Mouse (Mus musculus) embryo, embryonic 11 days (tissue): ENCODE measurements around the gene Rcbtb2.

Experiments
- DNase-seq: peaks from one replicate; pipeline ENCODE4 v3.0.0-alpha.2; 2015

Rcbtb2 gene

DNA sequence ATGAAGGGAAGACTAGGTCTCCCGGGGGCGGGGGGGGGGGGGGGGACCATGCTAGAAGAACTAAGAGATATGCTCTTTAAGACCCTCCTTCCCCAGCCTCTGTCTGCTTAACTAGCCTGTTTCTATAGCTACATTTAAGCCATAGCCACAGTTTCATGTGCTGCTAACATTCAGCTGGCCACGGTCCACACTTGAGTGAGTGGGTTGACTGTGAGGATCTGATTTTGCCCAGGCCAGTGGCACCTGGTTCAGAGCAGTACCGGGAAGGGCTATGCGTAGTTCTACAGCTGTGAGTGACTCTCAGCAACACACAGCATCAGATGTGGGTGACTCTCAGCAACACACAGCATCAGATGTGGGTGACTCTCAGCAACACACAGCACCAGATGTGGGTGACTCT is 38.5 kb downstream of the Rcbtb2 start:
- DNase-seq: no peak

DNA sequence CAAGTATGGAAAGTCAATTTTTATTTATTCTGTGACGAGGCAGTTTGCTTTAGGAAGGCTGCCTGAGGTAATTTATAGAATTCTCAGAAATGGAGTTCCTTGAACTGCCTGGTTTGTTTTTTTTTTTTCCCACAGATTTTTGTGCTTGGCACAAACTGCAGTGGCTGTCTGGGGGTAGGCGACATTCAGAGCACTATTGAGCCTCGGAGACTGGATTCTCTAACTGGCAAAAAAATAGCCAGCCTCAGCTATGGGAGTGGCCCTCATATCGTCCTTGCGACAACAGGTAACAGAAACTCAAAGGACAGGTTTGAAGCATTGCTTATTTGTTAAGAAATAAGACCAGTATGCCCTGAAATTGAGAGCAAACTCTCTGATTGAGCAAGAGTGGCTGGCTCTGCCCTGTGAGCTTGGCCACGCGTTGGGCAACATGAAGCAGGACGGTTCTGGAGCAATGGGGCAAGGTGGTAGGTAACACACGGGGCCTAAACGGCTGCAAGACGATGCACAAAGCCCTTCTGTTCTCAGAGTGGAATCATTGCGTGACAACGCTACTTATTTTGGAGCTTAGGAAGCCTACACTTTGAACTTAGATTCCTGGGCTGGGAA is 39.5 kb downstream of the Rcbtb2 start:
- no peak for DNase-seq

DNA sequence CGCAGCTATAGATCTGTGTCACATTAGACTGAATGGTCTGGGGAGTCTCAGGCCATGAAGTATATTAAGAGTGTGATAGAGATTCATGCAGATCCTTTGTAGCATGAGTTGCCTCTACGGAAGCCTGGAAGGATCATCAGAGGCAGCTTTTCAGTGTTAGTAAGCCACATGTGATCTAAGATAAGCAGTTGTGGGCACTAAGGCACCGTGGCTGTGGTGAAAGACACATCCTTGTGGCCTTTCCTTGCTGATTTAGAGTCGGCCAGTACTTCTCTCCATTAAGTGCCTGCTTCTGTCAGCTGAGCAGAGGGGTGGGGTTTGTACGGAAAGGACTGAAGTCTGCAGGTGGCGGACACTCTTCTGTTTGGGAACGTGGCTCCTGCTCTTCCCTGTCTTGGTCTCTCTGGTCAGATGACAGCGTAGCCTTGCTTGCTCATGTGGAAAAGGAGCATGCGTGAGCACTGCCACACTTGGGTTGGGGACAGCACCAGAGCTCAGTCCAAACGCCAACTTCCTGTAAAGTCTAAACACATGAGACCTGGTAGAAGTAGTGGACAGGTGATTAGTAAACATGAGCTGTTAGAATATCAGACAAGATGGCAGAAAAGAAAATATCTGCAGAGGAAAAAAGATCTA is 40.6 kb downstream of the Rcbtb2 start:
- no peak for DNase-seq

DNA sequence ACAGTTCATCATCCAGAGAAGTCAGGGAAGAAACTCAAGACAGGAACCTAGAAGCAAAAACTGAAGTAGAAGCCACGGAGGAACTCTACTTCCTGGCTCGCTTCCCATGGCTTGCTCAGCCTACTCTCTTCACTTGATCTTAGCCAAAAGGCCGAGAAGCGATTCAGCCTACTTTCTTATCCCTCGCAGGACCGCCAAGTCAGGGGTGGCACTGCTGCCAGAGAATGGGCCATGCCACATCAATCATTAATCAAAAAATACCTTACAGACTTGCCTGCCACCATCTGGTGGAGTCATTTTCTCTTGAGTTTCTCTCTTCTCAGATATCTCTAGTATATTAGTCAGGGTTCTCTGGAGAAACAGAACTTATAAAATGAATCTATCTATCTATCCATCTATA is 42.3 kb downstream of the Rcbtb2 start:
- no peak for DNase-seq

DNA sequence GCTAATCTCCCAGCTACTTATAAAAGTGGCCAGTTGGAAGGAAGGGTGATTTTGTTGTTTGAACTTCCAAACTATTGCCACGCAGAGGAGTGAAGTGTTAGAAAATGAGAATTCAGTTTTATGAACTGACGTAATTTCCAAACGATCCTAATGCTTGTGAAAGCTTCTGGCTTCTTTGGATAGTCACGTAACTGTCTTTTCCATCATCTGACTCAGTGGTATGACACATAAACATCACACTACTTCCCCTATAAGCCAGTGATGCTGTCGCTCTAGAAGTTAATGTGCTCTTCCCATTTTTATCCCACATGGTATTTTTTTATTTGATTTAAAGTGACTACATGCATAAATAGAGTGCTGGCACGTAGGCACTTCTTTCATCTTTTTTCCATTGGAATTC is 45.8 kb downstream of the Rcbtb2 start:
- DNase-seq: no peak

DNA sequence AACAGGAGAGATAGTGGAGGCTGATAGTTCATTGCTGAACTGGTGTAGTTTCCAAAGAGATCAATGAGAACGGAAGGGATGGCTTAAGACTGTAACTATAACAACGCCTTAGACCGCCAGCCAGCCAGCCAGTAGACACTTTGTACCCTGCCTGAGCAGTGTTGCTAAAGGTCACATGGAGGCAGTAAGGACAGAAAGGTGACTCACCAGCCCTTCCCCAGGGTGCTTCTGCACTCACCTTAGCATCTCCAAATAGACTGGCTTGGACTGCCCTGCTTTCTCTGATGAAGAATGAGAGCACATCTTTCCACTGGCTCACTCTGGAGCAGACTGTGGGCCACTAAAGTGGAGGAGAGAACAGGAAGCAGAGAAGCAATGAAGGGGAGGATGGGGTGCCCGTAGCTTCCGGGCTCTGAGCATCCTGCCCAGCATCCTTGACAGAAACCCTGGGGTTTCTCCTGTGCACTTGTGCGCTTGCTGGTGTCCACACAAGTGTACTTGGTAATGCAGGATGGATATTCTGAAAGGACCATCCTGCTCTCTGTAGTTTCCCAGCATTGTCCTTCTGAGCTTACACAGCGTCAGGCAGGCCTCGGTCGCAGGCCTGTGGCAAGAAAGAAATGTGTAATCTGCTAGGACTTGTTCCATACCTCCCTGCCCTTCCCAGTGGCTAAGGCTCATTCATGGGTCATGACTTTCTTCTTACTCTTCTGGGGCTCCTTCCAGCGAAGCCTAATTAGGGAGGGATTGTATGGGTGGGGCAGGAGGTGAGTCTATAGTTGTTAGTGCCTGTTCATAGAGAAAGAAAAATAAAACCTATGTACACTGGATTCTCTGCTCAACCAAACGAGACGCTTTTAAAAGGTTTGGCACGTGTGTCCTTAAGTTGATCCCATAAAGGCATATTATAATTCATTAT is 47.3 kb downstream of the Rcbtb2 start:
- no peak for DNase-seq

DNA sequence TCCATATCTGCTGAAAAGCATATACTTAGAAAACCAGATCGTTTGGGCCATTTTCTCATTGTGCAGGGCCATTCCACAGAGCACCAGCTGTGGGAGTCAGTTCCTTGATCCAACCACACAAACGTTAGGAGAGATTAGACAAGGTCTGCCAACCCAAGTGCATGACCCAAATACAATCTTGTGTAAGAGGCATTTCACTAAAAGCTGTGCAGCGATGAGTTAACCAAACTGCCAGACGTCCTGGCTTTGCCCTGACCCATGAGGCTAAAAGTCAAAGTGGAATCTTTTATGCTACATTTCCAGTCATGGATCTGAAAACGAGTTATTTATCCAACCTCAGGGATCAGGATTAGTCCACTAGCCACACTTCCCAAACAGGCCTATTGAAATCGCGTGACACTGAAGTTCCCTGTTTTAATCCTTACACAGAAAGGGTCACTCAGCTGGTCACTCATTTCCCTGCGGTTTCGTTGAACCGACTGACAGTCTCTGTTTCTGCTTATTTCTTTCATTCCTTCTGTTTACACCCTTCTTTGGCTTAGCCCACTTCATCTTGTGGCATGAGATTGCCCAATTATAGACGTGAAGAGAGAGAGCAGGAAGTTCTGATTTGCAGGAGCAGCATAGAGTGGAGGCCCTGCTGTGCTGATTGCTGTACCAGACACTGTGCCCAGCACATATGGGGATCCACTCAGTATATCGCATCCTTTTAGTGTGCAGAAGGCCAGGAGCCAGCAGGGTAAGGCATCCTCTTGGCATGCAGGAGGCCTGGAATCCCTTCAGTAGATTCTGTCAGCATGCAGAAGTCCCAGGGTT is 49.6 kb downstream of the Rcbtb2 start:
- DNase-seq: no peak

DNA sequence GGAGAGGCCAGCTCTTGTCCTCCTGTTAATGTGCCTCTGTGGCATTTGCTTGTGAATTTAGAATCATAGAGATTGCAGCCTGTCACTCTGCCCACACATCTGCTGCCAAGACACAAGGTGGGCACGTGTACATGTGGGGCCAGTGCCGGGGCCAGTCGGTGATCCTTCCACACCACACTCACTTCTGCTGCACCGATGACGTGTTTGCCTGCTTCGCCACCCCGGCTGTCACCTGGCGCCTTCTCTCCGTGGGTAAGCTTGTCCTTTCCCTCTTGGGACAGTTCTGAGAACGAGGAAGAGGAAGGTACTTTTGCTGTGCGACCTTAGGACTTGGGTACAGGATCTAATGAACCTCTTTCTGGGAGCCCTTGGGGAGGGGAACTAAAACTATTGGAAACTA is 50.8 kb downstream of the Rcbtb2 start:
- DNase-seq: no peak

DNA sequence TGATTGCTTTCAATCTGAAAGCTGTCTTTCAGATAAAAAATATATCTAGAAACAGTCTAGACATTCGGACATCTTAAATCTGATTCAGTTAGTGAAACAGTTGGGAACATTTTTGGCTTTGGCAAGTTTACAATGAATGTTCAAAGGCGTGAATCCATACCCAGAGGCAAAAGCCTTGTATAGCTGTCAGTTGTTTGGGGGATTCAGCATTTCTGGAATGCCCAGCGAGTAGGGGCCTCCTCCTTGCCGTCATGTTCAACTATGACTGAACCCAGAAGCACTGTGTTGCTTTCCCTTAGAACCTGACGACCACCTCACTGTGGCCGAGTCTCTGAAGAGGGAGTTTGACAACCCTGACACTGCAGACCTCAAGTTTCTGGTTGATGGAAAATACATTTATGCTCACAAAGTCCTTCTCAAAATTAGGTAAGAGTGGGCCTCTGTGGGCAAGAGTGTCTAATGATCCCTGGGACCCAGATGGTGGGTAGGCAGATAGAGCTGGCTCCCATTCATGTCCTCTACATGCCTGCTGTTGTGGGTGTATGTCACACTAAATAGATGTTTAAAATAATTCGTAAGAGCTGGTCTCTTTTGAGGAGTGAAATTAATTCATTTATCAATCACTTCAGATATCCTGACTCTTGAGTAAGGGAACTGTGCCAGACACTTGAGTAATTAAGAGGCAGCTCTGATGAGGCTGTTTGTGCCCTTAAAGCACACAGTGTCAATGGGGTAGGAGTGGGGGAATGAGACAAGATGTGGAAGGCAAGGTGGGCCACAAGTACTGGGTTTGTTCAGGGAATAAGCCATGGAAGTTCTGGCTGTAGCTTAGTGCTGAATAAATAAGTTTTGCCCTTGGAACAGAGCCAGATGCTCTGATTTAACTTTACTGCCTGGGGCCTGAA is 51.5 kb downstream of the Rcbtb2 start:
- DNase-seq: no peak

DNA sequence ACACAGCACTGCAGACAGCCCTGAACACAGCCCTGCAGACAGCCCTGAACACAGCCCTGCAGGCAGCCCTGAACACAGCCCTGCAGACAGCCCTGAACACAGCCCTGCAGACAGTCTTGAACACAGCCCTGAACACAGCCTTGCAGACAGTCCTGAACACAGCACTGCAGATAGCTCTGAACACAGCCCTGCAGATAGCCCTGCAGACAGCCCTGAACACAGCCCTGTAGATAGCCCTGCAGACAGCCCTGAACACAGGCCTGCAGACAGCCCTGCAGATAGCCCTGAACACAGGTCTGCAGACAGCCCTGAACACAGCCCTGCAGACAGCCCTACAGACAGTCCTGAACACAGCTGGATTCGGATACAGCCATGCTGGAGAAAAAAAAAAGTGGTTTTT is 52.2 kb downstream of the Rcbtb2 start:
- DNase-seq: no peak

DNA sequence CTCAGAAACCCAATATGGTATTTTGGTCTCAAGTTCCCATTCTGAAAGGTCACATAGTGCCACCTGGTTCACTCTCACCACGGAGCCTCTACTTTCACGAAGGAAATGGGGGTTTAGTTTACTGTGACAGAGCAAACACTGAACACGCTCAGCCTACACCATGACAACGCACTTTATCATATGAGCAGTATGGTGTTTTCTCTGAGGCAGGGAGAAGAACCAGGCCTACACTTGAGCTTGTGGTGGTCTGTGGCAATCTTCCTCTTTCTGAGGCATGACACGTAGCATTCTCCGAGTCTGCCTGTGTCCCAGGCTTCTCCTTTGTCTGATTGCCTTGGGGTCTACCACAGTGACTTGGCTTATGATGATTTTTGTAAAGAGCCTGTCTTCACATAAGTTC is 53.0 kb downstream of the Rcbtb2 start:
- DNase-seq: no peak

DNA sequence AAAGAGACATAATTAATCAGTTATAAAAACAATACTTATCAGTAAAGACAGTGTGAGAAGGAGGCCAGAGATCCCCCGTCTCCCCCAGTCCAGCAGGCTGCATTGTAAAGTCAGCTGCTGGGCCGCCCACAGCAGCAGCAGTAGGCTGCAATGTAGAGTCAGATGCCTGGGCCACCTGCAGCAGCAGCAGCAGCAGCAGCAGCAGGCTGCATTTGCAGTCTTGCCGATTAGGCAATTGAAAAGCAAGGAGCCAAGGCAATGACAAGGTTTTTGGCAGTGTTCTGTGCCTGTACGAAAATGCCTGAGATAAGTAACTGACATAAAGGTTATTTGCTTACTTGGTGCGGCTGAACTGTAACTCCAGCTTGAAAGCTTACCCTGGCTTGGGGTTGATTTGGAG is 53.4 kb downstream of the Rcbtb2 start:
- DNase-seq: no peak

DNA sequence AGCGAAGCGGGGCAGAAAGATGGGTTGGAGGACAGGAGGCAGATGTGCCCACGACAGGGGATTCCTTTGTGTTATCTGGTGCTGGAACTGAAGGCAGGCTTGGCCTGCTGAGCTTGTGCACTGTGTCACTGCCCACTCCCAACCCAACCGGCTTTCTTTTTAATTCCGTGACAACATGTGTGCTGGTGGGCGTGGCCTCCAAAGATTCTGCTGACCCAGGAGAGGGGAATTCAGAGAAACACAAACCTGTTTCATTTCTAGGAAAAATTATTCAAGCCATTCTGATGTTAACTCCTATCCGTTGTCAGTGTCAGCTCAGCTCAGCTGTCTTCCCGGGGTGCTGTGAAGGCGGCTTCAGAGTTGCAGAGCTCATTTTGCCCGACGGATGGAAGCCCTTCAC is 55.1 kb downstream of the Rcbtb2 start:
- DNase-seq: no peak

DNA sequence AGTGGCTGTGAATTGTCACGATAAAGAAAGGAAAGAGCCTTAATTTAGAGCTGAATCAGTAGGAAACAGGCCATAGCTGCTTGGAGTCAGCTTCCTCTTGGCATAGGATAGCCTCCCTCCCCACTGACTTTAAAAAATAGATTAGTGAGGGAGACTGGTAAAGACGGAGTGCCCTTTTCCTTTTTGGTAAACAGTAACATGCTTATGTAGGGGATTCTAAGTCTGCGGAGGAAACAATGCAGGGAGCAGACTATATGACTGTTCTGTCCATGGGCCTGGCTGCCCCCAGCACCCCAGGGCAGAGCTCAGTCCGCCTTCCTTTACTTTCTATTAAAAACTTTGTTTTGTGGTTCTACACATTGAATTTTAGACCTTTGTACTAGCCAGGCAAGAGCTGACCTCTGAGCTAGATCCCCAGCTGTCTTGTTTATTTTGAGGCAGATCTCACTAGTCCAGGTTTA is 56.4 kb downstream of the Rcbtb2 start:
- DNase-seq: no peak

DNA sequence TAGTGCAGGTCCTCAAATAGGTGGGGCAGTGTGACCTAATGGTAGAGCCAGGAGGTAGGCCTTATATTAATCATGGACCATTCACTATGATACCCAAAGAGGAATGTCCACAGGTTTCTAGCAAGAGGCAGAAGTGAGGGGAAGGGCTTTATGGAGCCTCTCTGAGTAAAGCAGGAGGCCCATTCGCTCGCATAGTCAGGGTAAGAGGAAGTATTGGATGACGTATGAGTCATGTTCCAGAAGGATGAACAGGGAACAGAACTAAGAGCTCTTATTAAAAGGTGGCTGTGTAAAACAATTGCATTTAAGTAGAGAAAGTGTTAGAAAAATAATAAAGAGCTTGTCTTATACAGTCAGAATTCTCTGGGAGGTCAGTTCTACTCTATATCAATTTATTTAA is 57.8 kb downstream of the Rcbtb2 start:
- DNase-seq: no peak

DNA sequence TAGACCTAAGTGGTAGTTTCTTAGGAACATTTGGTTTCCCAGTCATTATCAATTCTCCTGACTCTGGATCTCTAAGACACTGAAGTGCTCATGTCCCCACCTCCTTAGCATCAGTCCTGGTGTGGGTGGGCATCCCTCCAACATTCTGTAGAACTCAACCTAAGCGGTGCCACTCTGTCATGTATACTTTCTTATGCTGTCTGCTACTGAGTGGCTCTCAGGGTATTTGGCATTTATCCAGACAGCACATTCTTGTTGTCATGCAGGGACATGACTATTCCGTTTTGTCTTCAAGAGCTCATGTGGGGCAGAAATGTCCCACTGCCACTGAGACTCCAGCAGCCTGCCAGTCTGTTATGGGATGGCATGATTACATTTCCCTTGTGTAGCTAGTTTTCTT is 58.3 kb downstream of the Rcbtb2 start:
- no peak for DNase-seq

DNA sequence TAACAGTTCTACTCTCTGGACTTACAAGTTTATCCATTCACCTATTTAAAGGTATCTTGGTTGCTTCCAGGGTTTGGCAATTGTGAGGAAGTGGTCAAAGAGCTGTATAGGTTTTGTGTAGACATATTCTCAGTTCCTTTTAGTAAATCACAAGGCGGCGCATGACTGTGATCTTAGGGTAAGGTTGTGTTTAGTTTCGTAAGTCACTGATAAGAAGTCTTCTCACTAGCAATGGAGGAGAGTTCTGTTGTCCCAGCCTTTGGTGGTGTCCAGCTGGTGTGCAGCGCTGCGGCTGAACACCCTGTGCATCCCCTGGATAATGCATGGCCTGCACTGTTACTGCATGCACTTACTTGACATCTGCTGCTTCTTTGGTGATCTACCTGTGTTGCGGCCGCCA is 64.0 kb downstream of the Rcbtb2 start:
- DNase-seq: no peak

DNA sequence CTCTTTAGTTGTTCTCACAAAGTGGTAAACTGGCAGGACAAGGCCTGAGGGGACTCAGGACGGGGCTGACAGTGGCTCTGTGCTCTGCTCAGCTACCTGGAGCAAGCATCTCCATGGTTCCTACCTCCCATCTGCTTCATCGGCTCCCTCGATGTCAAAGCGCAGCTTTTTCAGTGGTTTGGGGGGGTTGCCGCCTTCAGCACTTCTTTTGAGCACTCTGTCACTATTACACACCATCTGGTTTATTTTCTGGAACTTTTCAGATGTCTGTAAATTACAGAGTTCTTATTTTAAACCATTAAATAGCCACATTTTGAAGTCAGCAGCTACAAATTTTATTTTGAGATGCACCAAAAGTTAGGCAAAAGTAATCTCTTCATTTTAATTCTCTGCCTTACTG is 76.2 kb downstream of the Rcbtb2 start:
- DNase-seq: no peak

DNA sequence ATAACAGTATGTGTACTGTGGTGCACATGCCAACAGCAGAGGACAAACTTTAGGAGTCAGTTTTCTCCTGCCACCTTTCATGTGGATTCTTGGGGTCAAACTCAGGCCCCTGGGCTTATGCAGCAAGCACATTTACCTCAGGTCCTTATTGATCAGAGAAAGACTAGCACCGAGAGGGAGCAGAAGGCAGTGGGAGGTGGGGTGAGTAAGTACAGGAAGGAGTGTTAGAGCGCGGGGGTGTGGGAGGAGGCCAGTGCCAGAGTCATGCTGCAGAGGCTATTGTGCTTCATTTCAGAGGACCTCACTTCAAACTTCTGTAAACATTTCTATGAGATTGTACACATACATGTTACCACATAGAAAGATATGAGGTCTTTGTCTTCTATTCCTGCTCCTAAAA is 78.6 kb downstream of the Rcbtb2 start:
- no peak for DNase-seq

DNA sequence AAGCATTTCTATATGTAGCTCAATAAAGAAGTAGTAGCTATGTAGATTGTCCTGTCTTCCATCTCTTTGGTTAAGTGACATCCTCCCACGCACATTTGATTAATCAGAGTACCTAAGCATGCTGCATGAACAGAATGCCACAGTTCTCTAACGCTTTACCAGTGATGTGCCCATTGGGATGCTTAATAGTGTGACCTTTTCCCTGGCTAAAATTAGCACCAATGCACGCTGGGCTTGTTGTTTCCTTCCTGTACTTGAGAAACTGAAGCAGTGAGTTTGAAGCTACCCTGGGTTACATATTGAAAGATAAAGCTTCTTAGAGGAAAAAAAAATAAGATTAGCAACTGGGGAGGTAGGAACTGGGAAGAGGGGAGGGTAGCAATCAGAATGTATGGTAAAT is 81.2 kb downstream of the Rcbtb2 start:
- no peak for DNase-seq

DNA sequence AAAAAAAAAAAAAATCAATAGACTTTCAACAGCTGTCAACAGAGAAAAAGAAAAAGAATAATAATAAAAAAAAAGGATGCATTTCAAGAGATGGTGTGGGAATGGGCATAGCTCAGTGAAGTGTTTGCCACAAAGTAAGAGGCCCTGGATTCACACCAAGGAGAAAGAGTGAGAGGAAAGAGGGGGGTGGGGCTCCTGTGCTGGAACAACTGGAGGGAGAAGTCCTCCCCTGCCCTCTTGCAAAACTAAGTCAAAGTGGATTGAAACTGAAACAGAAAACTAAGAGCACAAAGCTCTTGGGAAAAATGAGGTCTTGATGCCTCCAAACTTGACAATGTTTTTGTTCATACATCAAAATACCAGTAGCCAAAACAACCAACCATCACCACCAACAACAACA is 86.4 kb downstream of the Rcbtb2 start:
- no peak for DNase-seq

DNA sequence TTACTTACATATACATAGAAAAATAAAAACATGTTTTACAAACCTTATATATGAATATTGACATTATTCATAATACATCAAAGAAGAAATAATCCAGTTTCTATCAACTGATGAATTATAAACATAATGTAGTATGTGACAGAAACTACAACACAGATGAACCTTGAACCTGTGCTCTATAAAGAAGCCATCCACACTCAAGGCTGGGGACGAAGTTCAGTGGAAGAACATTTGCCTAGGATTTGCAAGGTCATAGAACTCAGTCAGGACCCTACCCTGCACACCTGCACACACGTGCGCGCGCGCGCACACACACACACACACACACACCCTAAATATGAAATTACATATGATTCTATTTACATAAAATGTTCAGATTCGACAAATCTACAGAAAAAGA is 87.4 kb downstream of the Rcbtb2 start:
- DNase-seq: no peak
